Mouse (Mus musculus) heart, postnatal 0 days (tissue): Measurements from ENCODE around the gene Ppm1l. TPM values are rescaled to one million over a fixed set of nuclear protein-coding genes. Genes with fewer than 3 reads are reported as not detected.
"Not testable (repeated sequence)": the region's sequence is repeated elsewhere in the genome, so short reads cannot be mapped to it uniquely, and the experiment has no call there.

ENCODE experiments used
- ATAC-seq: fragments of 200-750 bp; cut with Nextera tagmentation; 2 replicates; pipeline ENCODE4 v1.8.0; 2017; ENCODE audit warnings: low read depth, moderate number of reproducible peaks, moderate library complexity; ENCODE audit not compliant: insufficient read depth
- DNase-seq: peaks from one replicate; pipeline ENCODE4 v3.0.0-alpha.2; 2016; ENCODE audit warnings: low spot score
- H3K27ac ChIP-seq: fragments of 300-500 bp; sonication (generic); 2 replicates; pipeline ENCODE4 v1.5.1; 2014; ENCODE audit warnings: low read depth, mild to moderate bottlenecking
- H3K27me3 ChIP-seq: fragments of 300-500 bp; sonication (generic); 2 replicates; pipeline ENCODE4 v1.6.1; 2014; ENCODE audit warnings: low read length, mixed read lengths; ENCODE audit not compliant: control insufficient read depth, insufficient read depth
- H3K36me3 ChIP-seq: fragments of 300-500 bp; sonication (generic); replicated peaks from 2 replicates; pipeline ENCODE4 v1.6.1; 2014; ENCODE audit warnings: low read length, mixed read lengths; ENCODE audit not compliant: control insufficient read depth, insufficient read depth
- H3K4me1 ChIP-seq: fragments of 300-500 bp; sonication (generic); 2 replicates; pipeline ENCODE4 v1.6.1; 2014; ENCODE audit warnings: antibody characterized with exemption; ENCODE audit not compliant: control insufficient read depth, insufficient read depth
- H3K4me2 ChIP-seq: fragments of 300-500 bp; sonication (generic); 2 replicates; pipeline ENCODE4 v1.6.1; 2014; ENCODE audit warnings: low read depth, mild to moderate bottlenecking, low read length, moderate library complexity
- H3K4me3 ChIP-seq: fragments of 300-500 bp; sonication (generic); 2 replicates; pipeline ENCODE4 v1.5.1; 2014; ENCODE audit warnings: low read depth, low read length
- H3K9ac ChIP-seq: fragments of 300-500 bp; sonication (generic); replicated peaks from 2 replicates; pipeline ENCODE4 v1.6.1; 2014; ENCODE audit warnings: low read depth, low read length, mixed read lengths
- H3K9me3 ChIP-seq: fragments of 300-500 bp; sonication (generic); replicated peaks from 2 replicates; pipeline ENCODE4 v1.6.1; 2016; ENCODE audit warnings: low read length; ENCODE audit not compliant: control insufficient read depth
- CTCF ChIP-seq: IDR thresholded peaks from 2 replicates; pipeline ENCODE4 v1.5.1; 2016; ENCODE audit warnings: antibody characterized with exemption, control low read depth, low read depth
- EP300 ChIP-seq: IDR thresholded peaks from 2 replicates; pipeline ENCODE4 v1.6.1; 2016; ENCODE audit warnings: antibody characterized with exemption, low read depth
- WGBS: fragments of 180-500 bp; shearing (Covaris S2); extraction: QIAGEN DNeasy Blood & Tissue Kit; methylation state at CpG from one replicate; pipeline ENCODE4 v1.1.7; 2014; 5-methylcytosine and 5-hydroxymethylcytosine counted together
- polyA plus RNA-seq: library from polyadenylated mRNA; unstranded; fragments of >200 nt; fragmentation: Nextera tagmentation; extraction: Ambion mirVana; gene quantifications from 2 replicates; pipeline ENCODE4 v1.2.1, GENCODE M21; 2015
- total RNA-seq: library from RNA; depleted of rRNA; stranded (reverse); fragments of >200 nt; gene quantifications from 2 replicates; pipeline ENCODE4 v1.2.3, GENCODE M21; 2014; ENCODE audit warnings: low replicate concordance

The Ppm1l gene
- total and polyA plus RNA-seq, 2 experiments from 2014 or later = 8.7 to 13.8 TPM

- H3K9me3 ChIP-seq = no peaks in the 10 kb centered on the region
- H3K4me2 ChIP-seq = no peak overlapping the region
- H3K27me3 ChIP-seq = no peaks in the 10 kb centered on the region
- no peak for ATAC-seq
- no peak overlapping the region for H3K4me3 ChIP-seq
- TF ChIP-seq CTCF = no peak
- H3K9ac ChIP-seq = no peak overlapping the region
- H3K36me3 ChIP-seq = no peaks in the 10 kb centered on the region
- no peak overlapping the region for H3K27ac ChIP-seq
- DNase-seq = no peak
- 78% methylated on average over 10 of the region's 10 CpGs for WGBS
- H3K4me1 ChIP-seq = no peaks in the 10 kb centered on the region
These were observed 57.1 kb downstream of the Ppm1l start for GRCm38 (mm10) chr3:69373544-69374306.

GRCm38 (mm10) chr3:69374538-69374937, 57.9 kb downstream of the Ppm1l start:
- Histone ChIP-seq H3K27me3 (no peaks in the 10 kb centered on the region), H3K27ac (no peak overlapping the region), H3K4me3 (no peak overlapping the region), H3K9ac (no peak overlapping the region), H3K4me1 (no peaks in the 10 kb centered on the region), H3K36me3 (no peaks in the 10 kb centered on the region), H3K4me2 (no peak overlapping the region), H3K9me3 (no peaks in the 10 kb centered on the region)
- DNase-seq (no peak), ATAC-seq (no peak)
- TF ChIP-seq CTCF (no peak), EP300 (no peak)
- WGBS = 83% methylated on average over 5 of the region's 5 CpGs

GRCm38 (mm10) chr3:69374983-69375382, 58.3 kb downstream of the Ppm1l start:
- ATAC-seq (no peak), DNase-seq (no peak)
- no peaks in the 10 kb centered on the region for H3K4me1 ChIP-seq
- no peak overlapping the region for H3K4me2 ChIP-seq
- 66% methylated on average over 5 of the region's 5 CpGs for WGBS
- H3K9ac ChIP-seq = no peak overlapping the region
- TF ChIP-seq EP300 (no peak), CTCF (no peak)
- no peaks in the 10 kb centered on the region for H3K27me3 ChIP-seq
- no peak overlapping the region for H3K4me3 ChIP-seq
- H3K27ac ChIP-seq = no peak overlapping the region
- H3K9me3 ChIP-seq = no peaks in the 10 kb centered on the region
- no peaks in the 10 kb centered on the region for H3K36me3 ChIP-seq

GRCm38 (mm10) chr3:69381213-69381612, 64.6 kb downstream of the Ppm1l start:
- H3K4me3 ChIP-seq = no peak overlapping the region
- no peak for DNase-seq
- no peak overlapping the region for H3K27ac ChIP-seq
- TF ChIP-seq EP300 = no peak
- no peak for TF ChIP-seq CTCF
- 83% methylated on average over 4 of the region's 4 CpGs for WGBS
- H3K27me3 ChIP-seq = no peaks in the 10 kb centered on the region
- ATAC-seq = no peak
- H3K36me3 ChIP-seq = no peaks in the 10 kb centered on the region
- H3K9ac ChIP-seq = no peak overlapping the region
- H3K4me1 ChIP-seq = no peaks in the 10 kb centered on the region
- no peaks in the 10 kb centered on the region for H3K9me3 ChIP-seq
- no peak overlapping the region for H3K4me2 ChIP-seq

DNA sequence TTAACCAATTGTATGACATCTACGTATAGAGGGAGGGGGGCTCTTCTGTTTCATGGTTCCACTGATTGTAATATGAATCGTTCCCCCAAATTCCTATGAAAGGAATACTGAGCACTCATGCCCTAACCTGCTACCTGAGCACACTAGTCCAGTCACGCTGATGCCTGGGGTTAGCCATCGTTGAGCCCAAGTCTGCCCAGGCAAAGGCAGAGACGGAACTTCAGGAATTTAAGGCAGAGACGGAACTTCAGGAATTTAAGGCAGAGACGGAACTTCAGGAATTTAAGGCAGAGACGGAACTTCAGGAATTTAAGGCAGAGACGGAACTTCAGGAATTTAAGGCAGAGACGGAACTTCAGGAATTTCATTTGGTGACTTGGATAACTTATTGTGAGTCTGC, 75.2 kb downstream of the Ppm1l start:
- H3K9ac ChIP-seq, H3K4me3 ChIP-seq, ATAC-seq, H3K9me3 ChIP-seq, DNase-seq, H3K36me3 ChIP-seq, H3K27ac ChIP-seq, H3K4me2 ChIP-seq, H3K27me3 ChIP-seq: not testable (repeated sequence)
- 54% methylated on average over 10 of the region's 10 CpGs for WGBS
- peaks cover 10% of the 10 kb centered on the region; the same call in 1 of the 2 replicates for H3K4me1 ChIP-seq

- DNase-seq = no peak
- TF ChIP-seq CTCF = no peak
- TF ChIP-seq EP300 = no peak
- H3K27me3 ChIP-seq = no peaks in the 10 kb centered on the region
- 82% methylated on average over 5 of the region's 5 CpGs for WGBS
- no peak overlapping the region for H3K4me3 ChIP-seq
- no peak overlapping the region for H3K4me2 ChIP-seq
- no peaks in the 10 kb centered on the region for H3K9me3 ChIP-seq
- no peak for ATAC-seq
- peaks cover 10% of the 10 kb centered on the region; the same call in 1 of the 2 replicates for H3K4me1 ChIP-seq
- H3K27ac ChIP-seq = no peak overlapping the region
- no peaks in the 10 kb centered on the region for H3K36me3 ChIP-seq
- no peak overlapping the region for H3K9ac ChIP-seq
These were observed 75.6 kb downstream of the Ppm1l start for GRCm38 (mm10) chr3:69392298-69392697.
